Mouse (Mus musculus): Measurements from ENCODE around the gene Pdxk. TPM values are rescaled to one million over a fixed set of nuclear protein-coding genes. Genes with fewer than 3 reads are reported as not detected.

The Pdxk gene
- polyA plus RNA-seq, 1 experiment = 4.1 TPM

DNA sequence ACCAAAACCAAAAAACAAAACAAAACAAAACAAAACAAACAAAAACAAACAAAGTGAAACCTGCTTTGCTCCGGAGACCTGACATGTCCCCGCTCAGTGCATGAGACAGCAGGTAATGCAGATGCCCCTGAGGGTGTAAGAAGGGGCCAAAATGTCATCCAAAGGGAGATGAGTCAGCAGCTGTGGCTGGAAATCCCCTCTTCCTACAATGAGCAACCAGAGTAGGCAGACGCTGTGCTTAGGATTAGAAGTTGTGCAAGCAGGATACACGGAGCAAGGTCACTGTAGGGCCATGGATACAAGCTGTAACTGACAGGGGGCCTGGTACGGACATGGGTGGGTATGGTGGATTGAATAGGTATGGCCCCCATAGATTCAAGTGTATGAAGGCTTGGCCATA, 35.6 kb downstream of the Pdxk start:
- TF ChIP-seq POLR2A (IDR thresholded peaks at IDR 0.05; ENCODE audit: control insufficient read depth, low read depth, low read length) (no peak), CTCF (IDR thresholded peaks at IDR 0.05; ENCODE audit: control insufficient read depth, insufficient read depth, insufficient replicate concordance, low read depth, low read length) (no peak)
- peaks cover 15% of the 10 kb centered on the region for H3K4me1 ChIP-seq (ENCODE audit: control insufficient read depth, insufficient read depth, low read length)
- no peak overlapping the region for H3K4me3 ChIP-seq (ENCODE audit: control insufficient read depth, low read depth, low read length)
- H3K36me3 ChIP-seq (ENCODE audit: control insufficient read depth, insufficient read depth, low read length) = no peaks in the 10 kb centered on the region
- no peak overlapping the region for H3K27ac ChIP-seq (ENCODE audit: control insufficient read depth, insufficient read depth, low read depth, low read length)
- no peaks in the 10 kb centered on the region for H3K27me3 ChIP-seq (ENCODE audit: control insufficient read depth, insufficient read depth, low read length)

DNA sequence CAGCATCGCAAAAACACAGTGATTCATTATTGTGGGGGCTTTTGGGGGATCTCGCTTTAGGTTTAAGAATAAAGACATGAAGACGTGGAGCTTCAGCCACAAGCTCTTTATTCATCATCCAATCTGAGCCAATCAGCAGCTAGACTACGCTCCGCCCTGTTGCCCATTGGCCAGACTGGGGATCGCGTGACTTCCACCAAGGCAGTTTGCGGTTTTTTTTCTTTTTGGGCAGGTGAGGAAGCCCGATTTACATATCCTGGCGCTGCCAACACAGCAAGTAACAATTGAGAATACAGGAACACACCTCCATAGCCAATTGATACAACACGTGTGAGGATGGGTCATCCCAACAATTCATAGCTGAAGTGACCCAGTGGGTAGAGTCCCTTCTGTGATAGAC, 36.7 kb downstream of the Pdxk start:
- Histone ChIP-seq H3K4me1 (ENCODE audit: control insufficient read depth, insufficient read depth, low read length) (peaks cover 15% of the 10 kb centered on the region), H3K4me3 (ENCODE audit: control insufficient read depth, low read depth, low read length) (0 out of 2 replicates have a peak overlapping the region, but pooled peaks have one; percentile 2), H3K36me3 (ENCODE audit: control insufficient read depth, insufficient read depth, low read length) (no peaks in the 10 kb centered on the region), H3K27me3 (ENCODE audit: control insufficient read depth, insufficient read depth, low read length) (no peaks in the 10 kb centered on the region), H3K27ac (ENCODE audit: control insufficient read depth, insufficient read depth, low read depth, low read length) (no peak overlapping the region)
- no peak for TF ChIP-seq CTCF (IDR thresholded peaks at IDR 0.05; ENCODE audit: control insufficient read depth, insufficient read depth, insufficient replicate concordance, low read depth, low read length)
- no peak for TF ChIP-seq POLR2A (IDR thresholded peaks at IDR 0.05; ENCODE audit: control insufficient read depth, low read depth, low read length)

DNA sequence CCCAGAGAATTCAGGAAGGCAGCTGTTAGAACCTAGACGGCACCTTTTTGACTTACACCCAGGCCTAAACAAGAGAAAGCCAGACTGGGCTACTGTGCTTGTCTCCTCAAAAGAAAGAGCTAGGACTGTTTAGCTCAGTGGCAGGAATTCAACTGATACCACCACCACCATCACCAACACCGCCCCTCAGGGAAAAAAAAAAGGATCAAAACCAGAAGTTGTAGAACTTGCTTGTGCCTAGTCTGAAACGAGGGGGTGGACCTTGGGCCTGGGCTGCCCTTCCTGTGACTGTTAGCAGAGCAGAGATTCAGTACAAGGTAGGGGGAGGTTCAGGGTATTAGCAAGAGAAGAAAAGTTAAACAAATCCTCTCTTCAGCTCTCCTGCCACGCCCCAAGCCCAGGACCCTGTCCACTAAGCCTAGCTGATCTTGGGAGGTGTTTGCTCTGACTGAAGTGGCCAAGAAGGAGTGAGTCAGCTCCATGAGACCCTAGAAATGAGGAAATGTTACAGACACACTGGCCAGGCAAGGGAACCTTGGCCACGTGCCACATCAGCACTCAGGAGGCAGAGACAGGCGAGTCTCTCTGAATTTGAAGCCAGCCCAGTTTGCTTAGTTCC, 38.5 kb downstream of the Pdxk start:
- no peak overlapping the region for H3K27ac ChIP-seq (ENCODE audit: control insufficient read depth, insufficient read depth, low read depth, low read length)
- peak overlapping the region; percentile 69 for H3K4me3 ChIP-seq (ENCODE audit: control insufficient read depth, low read depth, low read length)
- peaks cover 15% of the 10 kb centered on the region for H3K4me1 ChIP-seq (ENCODE audit: control insufficient read depth, insufficient read depth, low read length)
- TF ChIP-seq POLR2A (IDR thresholded peaks at IDR 0.05; ENCODE audit: control insufficient read depth, low read depth, low read length) (no peak), CTCF (IDR thresholded peaks at IDR 0.05; ENCODE audit: control insufficient read depth, insufficient read depth, insufficient replicate concordance, low read depth, low read length) (no peak)
- H3K36me3 ChIP-seq (ENCODE audit: control insufficient read depth, insufficient read depth, low read length) = no peaks in the 10 kb centered on the region
- H3K27me3 ChIP-seq (ENCODE audit: control insufficient read depth, insufficient read depth, low read length) = no peaks in the 10 kb centered on the region

DNA sequence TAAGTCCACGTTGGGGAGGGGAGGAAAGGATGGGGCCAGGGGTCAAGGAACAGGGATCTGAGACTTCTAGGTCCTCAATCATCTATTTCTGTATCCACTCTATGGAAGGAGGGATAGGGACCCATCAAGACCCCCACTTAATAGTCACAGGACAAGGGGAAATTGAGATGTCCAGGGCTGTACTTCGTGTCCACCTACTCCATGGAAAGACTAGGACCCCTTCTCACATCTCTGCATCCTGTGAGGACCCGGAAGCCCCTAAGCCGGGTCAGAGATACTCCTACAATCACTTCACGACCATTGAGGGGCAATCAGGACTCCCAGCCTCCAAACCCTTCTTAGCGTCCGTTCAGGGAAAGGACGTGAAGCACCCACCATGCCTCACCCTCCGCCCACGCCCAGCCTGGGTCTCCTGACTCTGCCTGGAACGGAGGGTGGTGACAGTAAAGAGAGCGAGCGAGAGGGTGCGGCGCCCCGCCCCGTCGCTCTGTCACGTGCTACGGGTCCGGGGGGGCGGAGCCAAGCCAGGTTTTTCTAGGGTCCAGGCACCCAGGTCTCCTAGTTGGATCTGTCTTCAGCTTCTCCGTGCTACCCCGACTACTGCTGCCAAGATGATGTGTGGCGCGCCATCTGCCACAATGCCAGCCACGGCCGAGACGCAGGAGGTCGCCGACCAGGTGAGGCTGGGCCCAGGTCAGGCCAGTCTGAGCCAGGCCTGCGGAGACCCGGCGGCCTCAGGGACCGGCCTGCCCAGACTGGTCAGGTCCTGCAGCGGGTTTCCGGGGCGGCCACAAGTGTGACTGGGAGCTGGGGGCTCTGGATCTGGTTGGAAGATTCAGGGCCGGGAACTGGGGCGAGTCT, 39.4 kb downstream of the Pdxk start, which contains the start of gene Cstb:
Cstb (plus strand) TSS at position 489 of the 861 bp plus-strand sequence.
- no peaks in the 10 kb centered on the region for H3K27me3 ChIP-seq (ENCODE audit: control insufficient read depth, insufficient read depth, low read length)
- no peaks in the 10 kb centered on the region for H3K36me3 ChIP-seq (ENCODE audit: control insufficient read depth, insufficient read depth, low read length)
- H3K4me1 ChIP-seq (ENCODE audit: control insufficient read depth, insufficient read depth, low read length) = peaks cover 15% of the 10 kb centered on the region
- H3K27ac ChIP-seq (ENCODE audit: control insufficient read depth, insufficient read depth, low read depth, low read length) = peak within 1 kb of the TSS; percentile 39; the same call in 1 of the 2 replicates
- no peak for TF ChIP-seq CTCF (IDR thresholded peaks at IDR 0.05; ENCODE audit: control insufficient read depth, insufficient read depth, insufficient replicate concordance, low read depth, low read length)
- peak; percentile 31 for TF ChIP-seq POLR2A (IDR thresholded peaks at IDR 0.05; ENCODE audit: control insufficient read depth, low read depth, low read length)
- peak within 1 kb of the TSS; percentile 69 for H3K4me3 ChIP-seq (ENCODE audit: control insufficient read depth, low read depth, low read length)

DNA sequence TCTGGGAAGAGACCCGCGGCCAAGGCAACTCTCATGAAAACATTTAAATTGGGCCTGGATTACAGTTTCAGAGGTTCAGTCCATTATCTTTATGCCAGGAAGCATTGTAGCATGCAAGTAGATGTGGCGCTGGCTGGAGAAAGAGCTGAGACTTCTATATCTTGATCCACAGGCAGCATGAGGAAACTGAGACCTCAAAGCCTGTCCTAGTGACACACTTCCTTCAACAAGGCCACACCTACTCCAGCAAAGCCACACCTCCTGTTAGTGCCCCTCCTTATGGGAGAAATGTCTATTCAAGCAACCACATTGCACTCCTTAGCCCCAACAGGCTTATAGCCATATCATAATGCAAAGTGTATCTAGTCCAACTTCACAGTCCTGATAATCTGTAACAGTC, 42.2 kb downstream of the Pdxk start:
- TF ChIP-seq POLR2A (IDR thresholded peaks at IDR 0.05; ENCODE audit: control insufficient read depth, low read depth, low read length) (no peak), CTCF (IDR thresholded peaks at IDR 0.05; ENCODE audit: control insufficient read depth, insufficient read depth, insufficient replicate concordance, low read depth, low read length) (no peak)
- Histone ChIP-seq H3K4me3 (ENCODE audit: control insufficient read depth, low read depth, low read length) (no peak overlapping the region), H3K27me3 (ENCODE audit: control insufficient read depth, insufficient read depth, low read length) (no peaks in the 10 kb centered on the region), H3K4me1 (ENCODE audit: control insufficient read depth, insufficient read depth, low read length) (peaks cover 15% of the 10 kb centered on the region), H3K36me3 (ENCODE audit: control insufficient read depth, insufficient read depth, low read length) (no peaks in the 10 kb centered on the region), H3K27ac (ENCODE audit: control insufficient read depth, insufficient read depth, low read depth, low read length) (no peak overlapping the region)

DNA sequence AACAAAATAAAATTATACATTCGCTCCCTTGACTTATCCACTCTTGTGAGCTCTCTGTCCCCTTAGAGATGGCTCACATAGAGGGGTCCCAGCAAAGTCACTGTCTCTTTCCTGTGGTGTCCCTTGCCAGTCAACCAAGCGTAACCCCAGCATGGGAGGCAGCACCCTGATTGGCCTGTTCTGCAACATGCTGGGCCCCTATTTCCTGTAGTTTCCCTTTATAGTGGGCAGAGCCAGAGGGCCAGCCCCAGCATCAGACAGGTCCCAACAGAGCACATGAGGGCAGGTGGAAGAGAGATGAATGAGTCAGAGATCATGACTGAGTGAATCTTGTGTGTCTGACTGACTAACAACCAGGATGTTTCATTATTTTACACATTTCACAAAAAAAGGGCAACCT, 43.8 kb downstream of the Pdxk start:
- peaks cover 9% of the 10 kb centered on the region for H3K4me1 ChIP-seq (ENCODE audit: control insufficient read depth, insufficient read depth, low read length)

DNA sequence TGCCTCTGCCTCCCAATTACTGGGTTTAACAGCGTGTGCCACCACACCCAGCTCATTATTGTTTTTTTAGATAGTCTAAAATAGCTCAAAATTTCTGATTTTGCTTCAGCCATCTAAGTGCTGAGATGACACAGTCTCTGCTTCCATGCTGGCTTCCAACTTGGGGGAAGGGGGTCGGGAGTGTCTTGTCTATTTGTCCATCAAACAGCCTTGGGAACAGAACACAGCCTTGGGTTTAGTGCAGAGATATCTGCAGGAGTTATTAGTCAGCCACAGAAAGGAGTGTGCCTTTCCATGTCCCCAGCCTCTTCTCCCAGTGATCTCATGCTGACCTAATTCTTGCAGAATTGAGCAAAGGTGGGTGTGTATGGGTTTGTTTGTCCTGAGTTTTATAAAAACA, 46.0 kb downstream of the Pdxk start:
- no peaks in the 10 kb centered on the region for H3K27me3 ChIP-seq (ENCODE audit: control insufficient read depth, insufficient read depth, low read length)
- no peaks in the 10 kb centered on the region for H3K36me3 ChIP-seq (ENCODE audit: control insufficient read depth, insufficient read depth, low read length)
- H3K4me3 ChIP-seq (ENCODE audit: control insufficient read depth, low read depth, low read length) = no peak overlapping the region
- no peak overlapping the region for H3K27ac ChIP-seq (ENCODE audit: control insufficient read depth, insufficient read depth, low read depth, low read length)
- TF ChIP-seq POLR2A (IDR thresholded peaks at IDR 0.05; ENCODE audit: control insufficient read depth, low read depth, low read length) (no peak), CTCF (IDR thresholded peaks at IDR 0.05; ENCODE audit: control insufficient read depth, insufficient read depth, insufficient replicate concordance, low read depth, low read length) (no peak)
- H3K4me1 ChIP-seq (ENCODE audit: control insufficient read depth, insufficient read depth, low read length) = no peaks in the 10 kb centered on the region

More for the DNA sequence above, 43.8 kb downstream of the Pdxk start:
- Histone ChIP-seq H3K27ac (ENCODE audit: control insufficient read depth, insufficient read depth, low read depth, low read length) (no peak overlapping the region), H3K36me3 (ENCODE audit: control insufficient read depth, insufficient read depth, low read length) (no peaks in the 10 kb centered on the region), H3K27me3 (ENCODE audit: control insufficient read depth, insufficient read depth, low read length) (no peaks in the 10 kb centered on the region), H3K4me3 (ENCODE audit: control insufficient read depth, low read depth, low read length) (no peak overlapping the region)
- TF ChIP-seq CTCF (IDR thresholded peaks at IDR 0.05; ENCODE audit: control insufficient read depth, insufficient read depth, insufficient replicate concordance, low read depth, low read length) (no peak), POLR2A (IDR thresholded peaks at IDR 0.05; ENCODE audit: control insufficient read depth, low read depth, low read length) (no peak)
